Mouse (Mus musculus) urinary bladder, postnatal 14 days (tissue): ENCODE measurements at regions not wholly inside any gene's neighbourhood (a gene's known extent, or its start where the extent isn't known, plus 50 kb on each side); places are given as distances from the start of the nearest gene placed in this dataset.
A peak's percentile ranks its signal among the peaks of the same experiment; 100 is the strongest.

Source experiments
- DNase-seq: peaks from one replicate; pipeline ENCODE4 v3.0.0; 2021; ENCODE audit warnings: low spot score

GRCm38 (mm10) chr9:32005348-32005747 is 92.1 kb upstream of the Barx2 start:
- DNase-seq, result no peak

- DNase-seq, result no peak
Measured at GRCm38 (mm10) chr9:32006350-32006749, 93.1 kb upstream of the Barx2 start.

GRCm38 (mm10) chr9:32010953-32011770 is 97.9 kb upstream of the Barx2 start:
- peak; percentile 74 for DNase-seq

- no peak for DNase-seq
Measured at GRCm38 (mm10) chr9:32016286-32016685, 99.7 kb upstream of the Arhgap32 start.

- DNase-seq, result peak; percentile 50
Measured at GRCm38 (mm10) chr9:32018020-32018419, 97.9 kb upstream of the Arhgap32 start.

GRCm38 (mm10) chr9:32019786-32020185 is 96.2 kb upstream of the Arhgap32 start:
- DNase-seq, result no peak

- no peak for DNase-seq
Measured at GRCm38 (mm10) chr9:32020942-32021731, 94.8 kb upstream of the Arhgap32 start.

GRCm38 (mm10) chr9:32021755-32022154 is 94.2 kb upstream of the Arhgap32 start:
- no peak for DNase-seq

- no peak for DNase-seq
Measured at GRCm38 (mm10) chr9:32022996-32023395, 92.9 kb upstream of the Arhgap32 start.

- no peak for DNase-seq
Measured at GRCm38 (mm10) chr9:32024767-32025166, 91.2 kb upstream of the Arhgap32 start.

GRCm38 (mm10) chr9:32027962-32028361 is 88.0 kb upstream of the Arhgap32 start:
- DNase-seq, result no peak

- no peak for DNase-seq
Measured at GRCm38 (mm10) chr9:32029001-32029400, 86.9 kb upstream of the Arhgap32 start.

- DNase-seq, result no peak
Measured at GRCm38 (mm10) chr9:32029786-32030185, 86.2 kb upstream of the Arhgap32 start.

GRCm38 (mm10) chr9:32030203-32030602 is 85.7 kb upstream of the Arhgap32 start:
- no peak for DNase-seq

- DNase-seq, result peak; percentile 84
Measured at GRCm38 (mm10) chr9:32031950-32032453, 83.9 kb upstream of the Arhgap32 start.

- peak; percentile 43 for DNase-seq
Measured at GRCm38 (mm10) chr9:32032521-32033185, 83.3 kb upstream of the Arhgap32 start.

- DNase-seq, result no peak
Measured at GRCm38 (mm10) chr9:32033937-32034336, 82.0 kb upstream of the Arhgap32 start.

GRCm38 (mm10) chr9:32039999-32040398 is 75.9 kb upstream of the Arhgap32 start:
- no peak for DNase-seq

GRCm38 (mm10) chr9:32043344-32043743 is 72.6 kb upstream of the Arhgap32 start:
- DNase-seq, result no peak

- no peak for DNase-seq
Measured at GRCm38 (mm10) chr9:32046791-32047190, 69.1 kb upstream of the Arhgap32 start.

GRCm38 (mm10) chr9:32048941-32049340 is 67.0 kb upstream of the Arhgap32 start:
- DNase-seq, result no peak

GRCm38 (mm10) chr9:32049546-32049945 is 66.4 kb upstream of the Arhgap32 start:
- DNase-seq, result no peak
